Mouse (Mus musculus) colon, adult 2 months (tissue): ENCODE results near the gene Vmn1r112. TPM values are rescaled to one million over a fixed set of nuclear protein-coding genes. Genes with fewer than 3 reads are reported as not detected.

Source experiments
- polyA plus RNA-seq: library from polyadenylated mRNA; depleted of rRNA; stranded (reverse); fragments of >200 nt; gene quantifications from 2 replicates; pipeline ENCODE4 v1.2.3, GENCODE M21; 2012; rRNA removed

Vmn1r112 gene
- not detected in 2 replicates for polyA plus RNA-seq

DNA sequence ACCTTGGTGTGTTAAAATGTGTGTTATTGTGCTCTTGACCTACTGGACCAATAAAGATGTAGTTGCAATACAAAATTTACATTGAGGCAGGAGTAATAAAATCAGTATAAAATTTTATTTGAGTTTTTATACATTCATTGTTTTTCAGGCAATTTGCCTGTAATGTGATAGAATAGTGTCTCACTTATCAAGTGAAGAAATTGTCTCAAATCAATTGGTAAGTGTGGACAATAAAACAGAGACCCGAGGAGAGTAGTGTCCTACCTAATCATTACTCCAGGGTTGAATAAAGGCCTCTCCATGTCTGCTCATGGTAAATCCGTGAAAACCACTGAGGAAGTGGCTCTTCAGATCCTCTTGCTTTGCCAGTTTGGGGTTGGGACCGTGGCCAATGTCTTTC lies at the start of gene Vmn1r112:
TSS of gene Vmn1r112 (plus strand) at position 301 of the 400 bp plus-strand sequence.

GRCm38 (mm10) chr7:20730524-20730923 lies 40.5 kb upstream of the Vmn1r112 start, which contains the start of gene Gm10668:
Gene Gm10668 (minus strand): TSS chr7:20730624.

DNA sequence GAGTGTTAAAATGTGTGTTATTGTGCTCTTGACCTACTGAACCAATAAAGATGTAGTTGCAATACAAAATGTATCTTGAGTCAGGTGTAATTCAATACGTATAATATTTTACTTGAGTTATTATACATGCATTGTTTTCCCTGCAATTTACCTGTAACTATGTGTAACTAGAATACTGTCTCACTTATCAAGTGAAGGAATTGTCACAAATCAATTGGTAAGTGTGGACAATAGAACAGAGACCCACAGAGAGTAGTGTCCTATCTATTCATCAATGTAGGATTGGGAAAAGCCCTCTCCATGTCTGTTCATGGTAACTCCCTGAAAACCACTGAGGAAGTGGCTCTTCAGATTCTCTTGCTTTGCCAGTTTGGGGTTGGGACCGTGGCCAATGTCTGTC lies 16.0 kb downstream of the Vmn1r112 start, which contains the start of gene Vmn1r113:
TSS of gene Vmn1r113 (plus strand) at position 301 of the 400 bp plus-strand sequence.

DNA sequence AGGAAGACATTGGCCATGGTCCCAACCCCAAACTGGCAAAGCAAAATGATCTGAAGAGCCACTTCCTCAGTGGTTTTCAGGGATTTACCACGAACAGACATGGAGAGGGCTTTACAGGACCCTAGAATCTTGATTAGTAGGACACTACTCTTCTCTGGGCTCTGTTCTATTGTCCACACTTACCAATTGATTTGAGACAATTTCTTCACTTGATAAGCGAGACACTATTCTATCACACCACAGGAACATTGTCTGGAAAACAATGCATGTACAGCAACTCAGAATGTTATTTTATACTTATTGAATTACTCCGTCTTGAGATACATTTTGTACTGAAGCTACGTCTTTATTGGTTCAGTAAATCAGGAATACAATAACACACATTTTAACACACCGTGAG lies 41.1 kb downstream of the Vmn1r112 start, which contains the start of gene Vmn1r114:
TSS of gene Vmn1r114 (minus strand) at position 101 of the 400 bp plus-strand sequence.

Other genes with a start within 250 kb of the Vmn1r112 start
- not detected in 2 replicates for gene Vmn1r104, start 237.3 kb upstream of the Vmn1r112 start, polyA plus RNA-seq
- not detected in 2 replicates for gene Gm5726, start 225.4 kb upstream of the Vmn1r112 start, polyA plus RNA-seq
- gene Gm4141, start 194.9 kb upstream of the Vmn1r112 start, polyA plus RNA-seq, result not detected in 2 replicates
- not detected in 2 replicates for gene Gm4513, start 172.2 kb upstream of the Vmn1r112 start, polyA plus RNA-seq
- not detected in 2 replicates for gene Vmn1r107, start 102.3 kb upstream of the Vmn1r112 start, polyA plus RNA-seq
- gene Vmn1r111, start 68.0 kb upstream of the Vmn1r112 start, polyA plus RNA-seq, result not detected in 2 replicates
- gene Gm10668, start 40.6 kb upstream of the Vmn1r112 start, polyA plus RNA-seq, result not detected in 2 replicates
- not detected in 2 replicates for gene Vmn1r113, start 16.1 kb downstream of the Vmn1r112 start, polyA plus RNA-seq
- gene Vmn1r114, start 41.0 kb downstream of the Vmn1r112 start, polyA plus RNA-seq, result not detected in 2 replicates
- not detected in 2 replicates for gene Vmn1r115, start 73.8 kb downstream of the Vmn1r112 start, polyA plus RNA-seq
- gene Vmn1r116, start 101.1 kb downstream of the Vmn1r112 start, polyA plus RNA-seq, result not detected in 2 replicates
- not detected in 2 replicates for gene Vmn1r117, start 112.9 kb downstream of the Vmn1r112 start, polyA plus RNA-seq
- not detected in 2 replicates for gene Vmn1r118, start 141.2 kb downstream of the Vmn1r112 start, polyA plus RNA-seq
- gene Vmn1r119, start 241.3 kb downstream of the Vmn1r112 start, polyA plus RNA-seq, result not detected in 2 replicates